10 mouse cellular contexts compared by ENCODE assay signal in the genomic region with DNA sequence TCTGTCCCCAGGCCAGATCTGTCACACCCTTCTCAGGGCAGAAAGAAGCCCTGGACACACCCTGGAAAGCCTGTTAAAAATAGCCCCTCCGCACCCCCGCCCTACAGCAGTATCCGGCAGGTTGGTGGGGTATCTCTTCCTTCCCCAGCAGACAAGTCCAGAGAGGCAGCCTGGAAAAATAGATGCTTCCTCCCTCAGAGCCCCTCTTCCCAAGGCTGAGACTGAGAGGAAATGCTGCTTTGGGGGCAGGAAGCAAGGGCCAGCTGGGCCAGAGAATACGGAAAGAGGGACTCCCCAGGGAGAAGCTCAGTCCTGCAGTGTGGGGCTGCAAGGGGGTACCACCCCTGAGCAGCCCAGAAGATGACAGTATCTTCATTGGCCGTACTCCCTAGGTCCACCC. TPM values are rescaled to one million over a fixed set of nuclear protein-coding genes. Genes with fewer than 3 reads are reported as not detected.
A peak's percentile ranks its signal among the peaks of the same experiment; 100 is the strongest.
DNase-seq lines count a peak whose midpoint lies in the region; ATAC-seq and TF ChIP-seq lines count a peak whose summit lies in the region.
"Had no signal": no experiment of that assay in that cellular context is flagged by ENCODE, and none has a peak within 500 bp of the region (broad histone marks: within the 10 kb centered on the region; RNA-seq: fewer than 3 reads in every experiment).

No protein-coding gene starts in this region.

- H3K27me3 ChIP-seq in midbrain, embryonic 10.5 days (ENCODE audit: low read depth, poor library complexity, severe bottlenecking), result no peaks in the 10 kb centered on the region
- no peaks in the 10 kb centered on the region for H3K27me3 ChIP-seq in midbrain, embryonic 15.5 days (replicated peaks)
- no peaks in the 10 kb centered on the region for H3K27me3 ChIP-seq in heart, embryonic 15.5 days
- no peaks in the 10 kb centered on the region for H3K27me3 ChIP-seq in stomach, postnatal 0 days (ENCODE audit: control insufficient read depth, insufficient read depth, low read length)
- H3K27me3 ChIP-seq: liver, embryonic 15.5 days; neural tube, embryonic 13.5 days had no signal

- peak overlapping the region; percentile 42; the same call in 1 of the 2 replicates for H3K27ac ChIP-seq in midbrain, embryonic 10.5 days (replicated peaks)
- H3K27ac ChIP-seq in midbrain, embryonic 15.5 days, result no peak overlapping the region
- H3K27ac ChIP-seq in heart, embryonic 15.5 days, result peak overlapping the region; percentile 60
- no peak overlapping the region for H3K27ac ChIP-seq in stomach, postnatal 0 days (replicated peaks)
- H3K27ac ChIP-seq: liver, embryonic 15.5 days had no signal

- H3K4me1 ChIP-seq in midbrain, embryonic 10.5 days, result peaks cover 46% of the 10 kb centered on the region
- H3K4me1 ChIP-seq in midbrain, embryonic 15.5 days, result peaks cover 21% of the 10 kb centered on the region
- peaks cover 39% of the 10 kb centered on the region for H3K4me1 ChIP-seq in heart, embryonic 15.5 days (replicated peaks)
- H3K4me1 ChIP-seq in stomach, postnatal 0 days (replicated peaks; ENCODE audit: control insufficient read depth, insufficient read depth), result no peaks in the 10 kb centered on the region

- TF ChIP-seq EP300 in stomach, postnatal 0 days (optimal IDR thresholded peaks at IDR 0.05), result no peak

- DNase-seq in midbrain, embryonic 10.5 days (ENCODE audit: low spot score), result no peak
- peak; percentile 72 for DNase-seq in kidney, postnatal 10 days
- no peak for DNase-seq in stomach, postnatal 0 days (ENCODE audit: low spot score)
- DNase-seq in testis, postnatal 14 days (ENCODE audit: low spot score), result no peak
- DNase-seq in layer of hippocampus, adult 18-20 months (ENCODE audit: low spot score in 2 of 2), result no peak

- WGBS in midbrain, embryonic 10.5 days, result 90% methylated on average over 5 of the region's 5 CpGs
- 85% methylated on average over 5 of the region's 5 CpGs for WGBS in midbrain, embryonic 15.5 days
- WGBS in heart, embryonic 15.5 days, result 40% methylated on average over 5 of the region's 5 CpGs
- WGBS in stomach, postnatal 0 days, result 86% methylated on average over 5 of the region's 5 CpGs

- no peak overlapping the region for H3K9ac ChIP-seq in midbrain, embryonic 15.5 days
- no peak overlapping the region for H3K9ac ChIP-seq in heart, embryonic 15.5 days
- H3K9ac ChIP-seq in stomach, postnatal 0 days (ENCODE audit: low read length), result no peak overlapping the region
- H3K9ac ChIP-seq: liver, embryonic 15.5 days; neural tube, embryonic 13.5 days had no signal

- no peak overlapping the region for H3K4me3 ChIP-seq in midbrain, embryonic 10.5 days
- H3K4me3 ChIP-seq in midbrain, embryonic 15.5 days, result no peak overlapping the region
- no peak overlapping the region for H3K4me3 ChIP-seq in heart, embryonic 15.5 days
- no peak overlapping the region for H3K4me3 ChIP-seq in stomach, postnatal 0 days (ENCODE audit: low read depth, low read length)
- H3K4me3 ChIP-seq: liver, embryonic 15.5 days; neural tube, embryonic 13.5 days had no signal

- peaks cover 100% of the 10 kb centered on the region for H3K36me3 ChIP-seq in midbrain, embryonic 10.5 days
- H3K36me3 ChIP-seq in midbrain, embryonic 15.5 days (replicated peaks), result peaks cover 58% of the 10 kb centered on the region
- peaks cover 43% of the 10 kb centered on the region for H3K36me3 ChIP-seq in heart, embryonic 15.5 days
- H3K36me3 ChIP-seq in stomach, postnatal 0 days (ENCODE audit: control insufficient read depth, insufficient read depth, low read length), result peaks cover 27% of the 10 kb centered on the region

- TF ChIP-seq CTCF in stomach, postnatal 0 days (IDR thresholded peaks at IDR 0.05; ENCODE audit: low read depth), result no peak

- ATAC-seq in midbrain, embryonic 15.5 days (replicated peaks), result no peak
- ATAC-seq in heart, embryonic 15.5 days (replicated peaks; ENCODE audit: insufficient number of reproducible peaks, insufficient read depth, low FRiP score, low read depth), result peak; percentile 53
- peak; percentile 6; the same call in 1 of the 2 replicates for ATAC-seq in stomach, postnatal 0 days (ENCODE audit: low FRiP score, low TSS enrichment)
- ATAC-seq: inflammation-experienced regulatory T-cells, adult 6 months had no signal

- no peaks in the 10 kb centered on the region for H3K9me3 ChIP-seq in midbrain, embryonic 10.5 days (replicated peaks)
- no peaks in the 10 kb centered on the region for H3K9me3 ChIP-seq in midbrain, embryonic 15.5 days
- H3K9me3 ChIP-seq in heart, embryonic 15.5 days (replicated peaks), result no peaks in the 10 kb centered on the region
- H3K9me3 ChIP-seq in stomach, postnatal 0 days (ENCODE audit: control insufficient read depth, low read length), result no peaks in the 10 kb centered on the region
- H3K9me3 ChIP-seq: liver, embryonic 15.5 days; neural tube, embryonic 13.5 days had no signal

- no peak overlapping the region for H3K4me2 ChIP-seq in midbrain, embryonic 15.5 days
- no peak overlapping the region; the same call in 1 of the 2 replicates for H3K4me2 ChIP-seq in heart, embryonic 15.5 days
- no peak overlapping the region for H3K4me2 ChIP-seq in stomach, postnatal 0 days (replicated peaks; ENCODE audit: low read depth)
- H3K4me2 ChIP-seq: liver, embryonic 15.5 days; neural tube, embryonic 13.5 days had no signal

RNA-seq across cellular contexts. Expression of a gene that starts 50.8 kb away (rescaled TPM):
- 14.3 and 16.6 TPM in 2 replicates for polyA plus RNA-seq in midbrain, embryonic 10.5 days (2016; fragmentation: Nextera tagmentation; extraction: Ambion mirVana)
- 16.2 and 16.7 TPM in 2 replicates for polyA plus RNA-seq in midbrain, embryonic 15.5 days (2015; fragmentation: Nextera tagmentation; extraction: Ambion mirVana)
- 4.2 and 5.7 TPM in 2 replicates for polyA plus RNA-seq in heart, embryonic 15.5 days (2015; fragmentation: Nextera tagmentation; extraction: Ambion mirVana)
- 2.7 and 2.9 TPM in 2 replicates for polyA plus RNA-seq in stomach, postnatal 0 days (2015; fragmentation: Nextera tagmentation; extraction: Ambion mirVana)
- 10 to 100 TPM; 17.6 to 19.0 TPM for total RNA-seq in layer of hippocampus, adult 18-20 months (2021)
- polyA plus RNA-seq: inflammation-experienced regulatory T-cells, adult 6 months had no signal

Comparison
In these comparisons a context has a peak if more than half of its experiments do, and no peak if none do; other contexts are left out.
1. H3K27ac ChIP-seq: peak in midbrain, embryonic 10.5 days (single experiment) and heart, embryonic 15.5 days (single experiment); none in midbrain, embryonic 15.5 days (single experiment) and stomach, postnatal 0 days (single experiment).